In the genomic region with DNA sequence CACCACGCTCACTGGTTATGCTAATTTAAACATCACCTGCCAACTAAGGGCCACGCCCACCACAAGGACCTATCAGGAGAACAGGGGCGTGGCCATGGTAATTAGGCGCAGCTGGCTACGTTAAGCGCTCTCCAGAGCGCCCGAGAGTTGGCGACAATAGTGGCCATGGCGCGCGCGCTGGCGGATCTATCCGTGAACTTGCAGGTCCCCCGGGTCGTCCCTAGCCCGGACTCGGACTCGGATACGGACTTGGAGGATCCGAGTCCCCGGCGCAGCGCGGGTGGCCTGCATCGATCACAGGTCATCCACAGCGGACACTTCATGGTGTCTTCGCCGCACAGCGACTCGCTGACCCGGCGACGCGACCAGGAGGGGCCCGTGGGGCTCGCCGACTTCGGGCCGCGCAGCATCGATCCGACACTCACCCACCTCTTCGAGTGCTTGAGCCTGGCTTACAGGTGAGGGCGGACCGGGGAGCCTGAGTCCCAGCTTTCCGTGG, we compare ENCODE assay signal across 8 mouse cellular contexts. TPM values are rescaled to one million over a fixed set of nuclear protein-coding genes. Genes with fewer than 3 reads are reported as not detected.
DNase-seq lines count a peak whose midpoint lies in the region; ATAC-seq and TF ChIP-seq lines count a peak whose summit lies in the region.

No protein-coding gene starts in this region.

- peak overlapping the region; percentile 37 for H3K4me3 ChIP-seq in cerebellum, adult 2 months (replicated peaks; ENCODE audit: insufficient read depth, low read depth, low read length)
- peak overlapping the region; percentile 46 for H3K4me3 ChIP-seq in forebrain, embryonic 16.5 days (replicated peaks; ENCODE audit: low read length)
- peak overlapping the region; percentile 58 for H3K4me3 ChIP-seq in liver, postnatal 0 days (ENCODE audit: low read depth, low read length)
- peak overlapping the region; percentile 44 for H3K4me3 ChIP-seq in neural tube, embryonic 14.5 days (ENCODE audit: low read depth, low read length)
- peak overlapping the region; percentile 84 for H3K4me3 ChIP-seq in testis, adult 2 months (ENCODE audit: control insufficient read depth, low read depth, low read length)

- peak; percentile 94 for DNase-seq in ES-CJ7 (ENCODE audit: low read depth, low spot score)
- peak; percentile 36 to 46 for DNase-seq in cerebellum, adult 2 months
- peak; percentile 70 for DNase-seq in heart, postnatal 25 days (ENCODE audit: low spot score)
- DNase-seq in kidney, postnatal 4 days, result peak; percentile 88 to 94
- DNase-seq in liver, postnatal 0 days, result peak; percentile 86

- TF ChIP-seq CTCF in cerebellum, adult 2 months (IDR thresholded peaks at IDR 0.05; ENCODE audit: borderline replicate concordance, insufficient read depth, low read depth, low read length), result no peak
- no peak for TF ChIP-seq CTCF in liver, postnatal 0 days (IDR thresholded peaks at IDR 0.05; ENCODE audit: low read depth)
- no peak for TF ChIP-seq CTCF in testis, adult 2 months (IDR thresholded peaks at IDR 0.05; ENCODE audit: control insufficient read depth, insufficient read depth, insufficient replicate concordance, low read depth, low read length)

- TF ChIP-seq EP300 in liver, postnatal 0 days (IDR thresholded peaks at IDR 0.05; ENCODE audit: low read depth), result 0 out of 2 replicates have a peak, but pooled peaks have one; percentile 31

- H3K27ac ChIP-seq in cerebellum, adult 2 months (ENCODE audit: insufficient read depth, low read length), result no peak overlapping the region
- no peak overlapping the region for H3K27ac ChIP-seq in forebrain, embryonic 16.5 days (ENCODE audit: low read length)
- H3K27ac ChIP-seq in liver, postnatal 0 days (ENCODE audit: low read depth), result peak overlapping the region; percentile 95
- H3K27ac ChIP-seq in neural tube, embryonic 14.5 days (ENCODE audit: low read depth, low read length), result no peak overlapping the region
- H3K27ac ChIP-seq in testis, adult 2 months (ENCODE audit: control insufficient read depth, insufficient read depth, low read depth, low read length), result 0 out of 2 replicates have a peak overlapping the region, but pooled peaks have one; percentile 10

- TF ChIP-seq POLR2A in cerebellum, adult 2 months (IDR thresholded peaks at IDR 0.05; ENCODE audit: borderline replicate concordance, insufficient read depth, low read length), result no peak
- 0 out of 2 replicates have a peak, but pooled peaks have one; percentile 55 for TF ChIP-seq POLR2A in testis, adult 2 months (IDR thresholded peaks at IDR 0.05; ENCODE audit: control insufficient read depth, low read depth, low read length)

- peak overlapping the region; percentile 83 for H3K4me2 ChIP-seq in forebrain, embryonic 16.5 days (ENCODE audit: low read length)
- H3K4me2 ChIP-seq in liver, postnatal 0 days (ENCODE audit: low read depth, low read length), result peak overlapping the region; percentile 76
- H3K4me2 ChIP-seq in neural tube, embryonic 14.5 days (ENCODE audit: low read depth, low read length), result peak overlapping the region; percentile 71

- H3K9me3 ChIP-seq in forebrain, embryonic 16.5 days (ENCODE audit: control insufficient read depth, low read length), result 0 out of 2 replicates have a peak, but pooled peaks cover 2% of the 10 kb centered on the region
- no peaks in the 10 kb centered on the region for H3K9me3 ChIP-seq in liver, postnatal 0 days (ENCODE audit: low read length)
- H3K9me3 ChIP-seq in neural tube, embryonic 14.5 days (ENCODE audit: control insufficient read depth, low read length), result no peaks in the 10 kb centered on the region

- under 1% methylated on average over 48 of the region's 48 CpGs for WGBS in cerebellum, adult 2 months
- under 1% methylated on average over 47 of the region's 48 CpGs for WGBS in forebrain, embryonic 16.5 days
- under 1% methylated on average over 48 of the region's 48 CpGs for WGBS in liver, postnatal 0 days (ENCODE audit: insufficient replicate concordance)
- under 1% methylated on average over 47 of the region's 48 CpGs for WGBS in neural tube, embryonic 14.5 days

- intact Hi-C loops in heart, postnatal 25 days (cut with DNase I), result no loop called here

- H3K4me1 ChIP-seq in cerebellum, adult 2 months (ENCODE audit: control insufficient read depth, insufficient read depth, low read length), result no peaks in the 10 kb centered on the region
- H3K4me1 ChIP-seq in forebrain, embryonic 16.5 days (replicated peaks; ENCODE audit: control insufficient read depth, insufficient read depth, low read length), result peaks cover 8% of the 10 kb centered on the region
- H3K4me1 ChIP-seq in liver, postnatal 0 days (ENCODE audit: insufficient read depth), result peaks cover 11% of the 10 kb centered on the region
- peaks cover 5% of the 10 kb centered on the region; the same call in 1 of the 2 replicates for H3K4me1 ChIP-seq in neural tube, embryonic 14.5 days (ENCODE audit: control insufficient read depth, insufficient read depth, low read length)
- peaks cover 24% of the 10 kb centered on the region for H3K4me1 ChIP-seq in testis, adult 2 months (ENCODE audit: control insufficient read depth, insufficient read depth, low read length)

- H3K36me3 ChIP-seq in forebrain, embryonic 16.5 days (ENCODE audit: control insufficient read depth, insufficient read depth), result no peaks in the 10 kb centered on the region
- H3K36me3 ChIP-seq in liver, postnatal 0 days (replicated peaks; ENCODE audit: insufficient read depth, low read length), result no peaks in the 10 kb centered on the region
- no peaks in the 10 kb centered on the region for H3K36me3 ChIP-seq in neural tube, embryonic 14.5 days (ENCODE audit: control insufficient read depth, insufficient read depth, low read length)
- H3K36me3 ChIP-seq in testis, adult 2 months (ENCODE audit: control insufficient read depth, insufficient read depth, low read length), result no peaks in the 10 kb centered on the region

- no peaks in the 10 kb centered on the region for H3K27me3 ChIP-seq in cerebellum, adult 2 months (ENCODE audit: control insufficient read depth, insufficient read depth, low read length)
- H3K27me3 ChIP-seq in forebrain, embryonic 16.5 days (replicated peaks; ENCODE audit: control insufficient read depth, insufficient read depth, low read length), result peaks cover 47% of the 10 kb centered on the region
- H3K27me3 ChIP-seq in liver, postnatal 0 days (ENCODE audit: insufficient read depth, low read length), result peaks cover 28% of the 10 kb centered on the region
- H3K27me3 ChIP-seq in neural tube, embryonic 14.5 days (ENCODE audit: control insufficient read depth, insufficient read depth, low read length), result peaks cover 19% of the 10 kb centered on the region
- H3K27me3 ChIP-seq in testis, adult 2 months (ENCODE audit: control insufficient read depth, insufficient read depth, low read length), result no peaks in the 10 kb centered on the region

- ATAC-seq in forebrain, embryonic 16.5 days, result peak; percentile 90
- ATAC-seq in liver, postnatal 0 days, result peak; percentile 65
- peak; percentile 87 for ATAC-seq in neural tube, embryonic 14.5 days (ENCODE audit: low read depth)

- peak overlapping the region; percentile 54 for H3K9ac ChIP-seq in forebrain, embryonic 16.5 days (replicated peaks; ENCODE audit: low read depth, low read length)
- peak overlapping the region; percentile 73 for H3K9ac ChIP-seq in liver, postnatal 0 days (replicated peaks)
- peak overlapping the region; percentile 29 for H3K9ac ChIP-seq in neural tube, embryonic 14.5 days (replicated peaks; ENCODE audit: low read depth, low read length)

RNA-seq across cellular contexts. Expression of a gene that starts 17.1 kb away (rescaled TPM):
- polyA plus RNA-seq in cerebellum, adult 2 months (2012; rRNA removed), result 2.0 TPM in 2 replicates
- polyA plus RNA-seq in forebrain, embryonic 16.5 days (2015; fragmentation: Nextera tagmentation; extraction: Ambion mirVana), result 0.68 and 0.76 TPM in 2 replicates
- total RNA-seq in heart, postnatal 25 days (2021), result 10 to 100 TPM; 25.3 to 25.5 TPM
- 18.2 and 19.5 TPM in 2 replicates for polyA plus RNA-seq in liver, postnatal 0 days (2015; fragmentation: Nextera tagmentation; extraction: Ambion mirVana)
- 0.27 and 0.89 TPM in 2 replicates for polyA plus RNA-seq in neural tube, embryonic 14.5 days (2014; fragmentation: Nextera tagmentation; extraction: Ambion mirVana)
- 16.7 and 19.6 TPM in 2 replicates for polyA plus RNA-seq in testis, adult 2 months (2012; rRNA removed)

RNA-seq across cellular contexts. Expression of a gene that starts 28.7 kb away (rescaled TPM):
- polyA plus RNA-seq in cerebellum, adult 2 months (2012; rRNA removed), result 17.7 and 19.8 TPM in 2 replicates
- 27.2 and 27.7 TPM in 2 replicates for polyA plus RNA-seq in forebrain, embryonic 16.5 days (2015; fragmentation: Nextera tagmentation; extraction: Ambion mirVana)
- total RNA-seq in heart, postnatal 25 days (2021), result under 1 TPM; 0.53 to 0.60 TPM
- polyA plus RNA-seq in liver, postnatal 0 days (2015; fragmentation: Nextera tagmentation; extraction: Ambion mirVana), result 0.53 and 0.80 TPM in 2 replicates
- polyA plus RNA-seq in neural tube, embryonic 14.5 days (2014; fragmentation: Nextera tagmentation; extraction: Ambion mirVana), result 26.9 and 28.8 TPM in 2 replicates
- polyA plus RNA-seq in testis, adult 2 months (2012; rRNA removed), result 0.33 and 0.71 TPM in 2 replicates

RNA-seq across cellular contexts. Expression of a gene that starts 42.0 kb away (rescaled TPM):
- polyA plus RNA-seq in cerebellum, adult 2 months (2012; rRNA removed), result 69.2 and 72.8 TPM in 2 replicates
- 81.9 and 96.3 TPM in 2 replicates for polyA plus RNA-seq in forebrain, embryonic 16.5 days (2015; fragmentation: Nextera tagmentation; extraction: Ambion mirVana)
- total RNA-seq in heart, postnatal 25 days (2021), result 10 to 100 TPM; 22.3 to 22.7 TPM
- polyA plus RNA-seq in liver, postnatal 0 days (2015; fragmentation: Nextera tagmentation; extraction: Ambion mirVana), result 38.3 TPM in 2 replicates
- 60.3 and 72.5 TPM in 2 replicates for polyA plus RNA-seq in neural tube, embryonic 14.5 days (2014; fragmentation: Nextera tagmentation; extraction: Ambion mirVana)
- polyA plus RNA-seq in testis, adult 2 months (2012; rRNA removed), result 42.9 and 43.5 TPM in 2 replicates

RNA-seq across cellular contexts. Expression of a gene that starts 42.6 kb away (rescaled TPM):
- 17.6 and 18.5 TPM in 2 replicates for polyA plus RNA-seq in cerebellum, adult 2 months (2012; rRNA removed)
- 19.2 and 22.0 TPM in 2 replicates for polyA plus RNA-seq in forebrain, embryonic 16.5 days (2015; fragmentation: Nextera tagmentation; extraction: Ambion mirVana)
- 10 to 100 TPM; 11.2 to 14.6 TPM for total RNA-seq in heart, postnatal 25 days (2021)
- 10.4 and 12.3 TPM in 2 replicates for polyA plus RNA-seq in liver, postnatal 0 days (2015; fragmentation: Nextera tagmentation; extraction: Ambion mirVana)
- 16.4 and 17.2 TPM in 2 replicates for polyA plus RNA-seq in neural tube, embryonic 14.5 days (2014; fragmentation: Nextera tagmentation; extraction: Ambion mirVana)
- 63.4 and 65.5 TPM in 2 replicates for polyA plus RNA-seq in testis, adult 2 months (2012; rRNA removed)

RNA-seq across cellular contexts. Expression of a gene that starts 42.8 kb away (rescaled TPM):
- 45.4 and 46.6 TPM in 2 replicates for polyA plus RNA-seq in cerebellum, adult 2 months (2012; rRNA removed)
- polyA plus RNA-seq in forebrain, embryonic 16.5 days (2015; fragmentation: Nextera tagmentation; extraction: Ambion mirVana), result 35.2 and 40.4 TPM in 2 replicates
- 10 to 100 TPM; 35.9 to 37.0 TPM for total RNA-seq in heart, postnatal 25 days (2021)
- polyA plus RNA-seq in liver, postnatal 0 days (2015; fragmentation: Nextera tagmentation; extraction: Ambion mirVana), result 28.7 and 33.3 TPM in 2 replicates
- 42.2 and 47.0 TPM in 2 replicates for polyA plus RNA-seq in neural tube, embryonic 14.5 days (2014; fragmentation: Nextera tagmentation; extraction: Ambion mirVana)
- 23.4 TPM in 2 replicates for polyA plus RNA-seq in testis, adult 2 months (2012; rRNA removed)

Comparison
In these comparisons a context has a peak if more than half of its experiments do, and no peak if none do; other contexts are left out.
1. DNase-seq: peak in every context shown above with its lines; median percentile 94 in ES-CJ7; 91 in kidney, postnatal 4 days; 86 in liver, postnatal 0 days; 70 in heart, postnatal 25 days; 41 in cerebellum, adult 2 months.
2. H3K27ac ChIP-seq: peak in liver, postnatal 0 days (single experiment) and testis, adult 2 months (single experiment); none in cerebellum, adult 2 months (single experiment), forebrain, embryonic 16.5 days (single experiment) and neural tube, embryonic 14.5 days (single experiment).
3. RNA of a gene that starts 28.7 kb away (polyA plus RNA-seq): 26.9 to 28.8 TPM in neural tube, embryonic 14.5 days, 27.2 to 27.7 TPM in forebrain, embryonic 16.5 days and 17.7 to 19.8 TPM in cerebellum, adult 2 months; 0.53 to 0.80 TPM in liver, postnatal 0 days and 0.33 to 0.71 TPM in testis, adult 2 months; every median in the first group is over 10 times any median in the second.
4. Peak in every context shown above with its lines, with median percentiles within 50 percentile points of each other: H3K4me3 ChIP-seq, ATAC-seq, H3K4me2 ChIP-seq and H3K9ac ChIP-seq.